Mouse (Mus musculus) liver, adult 2 months (tissue): ENCODE measurements around the gene Chchd2. TPM values are rescaled to one million over a fixed set of nuclear protein-coding genes. Genes with fewer than 3 reads are reported as not detected.

ENCODE experiments used
- DNase-seq: peaks from one replicate; pipeline ENCODE4 v3.0.0-alpha.2; 2011; ENCODE audit warnings: low read depth, low spot score; ENCODE audit errors: extremely low read depth
- H3K27ac ChIP-seq: fragments of 200-500 bp; replicated peaks from 2 replicates; pipeline ENCODE4 v1.5.1; 2012; ENCODE audit warnings: low read depth, mild to moderate bottlenecking, control low read depth, inconsistent platforms, low read length; ENCODE audit not compliant: insufficient read depth
- H3K27me3 ChIP-seq: fragments of 200-500 bp; 2 replicates; pipeline ENCODE4 v1.6.1; 2012; ENCODE audit warnings: mild to moderate bottlenecking, moderate library complexity, low read length, inconsistent platforms; ENCODE audit not compliant: control insufficient read depth, insufficient read depth
- H3K36me3 ChIP-seq: fragments of 200-500 bp; 2 replicates; pipeline ENCODE4 v1.6.1; 2012; ENCODE audit warnings: low read length, inconsistent platforms; ENCODE audit not compliant: control insufficient read depth, insufficient read depth
- H3K4me1 ChIP-seq: fragments of 200-500 bp; 2 replicates; pipeline ENCODE4 v1.6.1; 2011; ENCODE audit warnings: low read length; ENCODE audit not compliant: control insufficient read depth, insufficient read depth
- H3K4me3 ChIP-seq: fragments of 200-500 bp; 2 replicates; pipeline ENCODE4 v1.5.1; 2011; ENCODE audit warnings: low read depth, mild to moderate bottlenecking, control low read depth, low read length, moderate library complexity; ENCODE audit not compliant: insufficient read depth
- H3K79me2 ChIP-seq: fragments of 200-500 bp; 2 replicates; pipeline ENCODE4 v1.6.1; 2012; ENCODE audit warnings: inconsistent platforms, mild to moderate bottlenecking, low read length, moderate library complexity; ENCODE audit not compliant: control insufficient read depth, insufficient read depth
- H3K9ac ChIP-seq: fragments of 200-500 bp; 2 replicates; pipeline ENCODE4 v1.6.1; 2012; ENCODE audit warnings: low read depth, mild to moderate bottlenecking, control low read depth, inconsistent platforms, low read length
- CTCF ChIP-seq: fragments of 200-500 bp; IDR thresholded peaks from 2 replicates; pipeline ENCODE4 v1.5.1; 2011; ENCODE audit warnings: low read depth, low read length, control low read depth
- POLR2A ChIP-seq: fragments of 200-500 bp; IDR thresholded peaks from 2 replicates; pipeline ENCODE4 v1.6.1; 2011; ENCODE audit warnings: low read length, control low read depth; ENCODE audit not compliant: insufficient read depth; ENCODE audit errors: extremely low read depth
- WGBS: fragments of 180-500 bp; shearing (Covaris S2); methylation state at CpG from one replicate; pipeline ENCODE4 v1.1.7; 2018; 5-methylcytosine and 5-hydroxymethylcytosine counted together
- polyA plus RNA-seq: library from polyadenylated mRNA; depleted of rRNA; stranded (reverse); fragments of >200 nt; gene quantifications from 2 replicates; pipeline ENCODE4 v1.2.3, GENCODE M21; 2012
- total RNA-seq: library from RNA; depleted of rRNA; stranded (reverse); fragments of >200 nt; gene quantifications from 2 replicates; pipeline ENCODE4 v1.2.3, GENCODE M21; 2014

Chchd2 gene
- total and polyA plus RNA-seq, 2 experiments, result 1,062 to 1,612 TPM

DNA sequence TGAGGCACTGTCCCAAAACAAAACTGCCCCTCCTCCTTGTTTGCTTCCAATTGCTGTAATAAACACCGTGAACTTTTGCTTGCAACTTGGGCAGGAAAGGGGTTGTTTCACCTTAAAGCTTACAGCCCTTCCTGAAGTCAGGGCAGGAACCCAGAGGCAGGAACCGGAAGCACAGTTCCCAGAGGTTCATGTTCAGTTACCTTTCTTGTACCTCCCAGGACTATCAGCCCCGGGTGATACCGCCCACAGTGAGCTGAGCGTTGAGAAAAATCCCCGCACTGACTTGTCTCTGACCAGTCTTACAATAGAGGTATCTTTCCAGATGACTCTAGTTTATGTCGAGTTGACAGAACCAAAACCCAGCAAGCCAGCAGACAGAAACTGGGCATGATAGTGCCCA, 22.3 kb upstream of the Chchd2 start:
- Histone ChIP-seq H3K4me1 (no peaks in the 10 kb centered on the region), H3K4me3 (no peak overlapping the region), H3K9ac (no peak overlapping the region), H3K36me3 (no peaks in the 10 kb centered on the region), H3K79me2 (no peaks in the 10 kb centered on the region), H3K27me3 (no peaks in the 10 kb centered on the region), H3K27ac (no peak overlapping the region)
- TF ChIP-seq CTCF, result no peak
- no peak for TF ChIP-seq POLR2A
- 70% methylated on average over 7 of the region's 7 CpGs for WGBS
- peak; percentile 58 for DNase-seq

- Histone ChIP-seq H3K4me3 (no peak overlapping the region), H3K4me1 (no peaks in the 10 kb centered on the region), H3K36me3 (no peaks in the 10 kb centered on the region), H3K9ac (no peak overlapping the region), H3K27ac (no peak overlapping the region), H3K79me2 (no peaks in the 10 kb centered on the region), H3K27me3 (no peaks in the 10 kb centered on the region)
- DNase-seq, result no peak
- TF ChIP-seq CTCF, result no peak
- TF ChIP-seq POLR2A, result no peak
- 78% methylated on average over 9 of the region's 9 CpGs for WGBS
These were observed 21.9 kb upstream of the Chchd2 start for GRCm38 (mm10) chr5:129909147-129909546.

DNA sequence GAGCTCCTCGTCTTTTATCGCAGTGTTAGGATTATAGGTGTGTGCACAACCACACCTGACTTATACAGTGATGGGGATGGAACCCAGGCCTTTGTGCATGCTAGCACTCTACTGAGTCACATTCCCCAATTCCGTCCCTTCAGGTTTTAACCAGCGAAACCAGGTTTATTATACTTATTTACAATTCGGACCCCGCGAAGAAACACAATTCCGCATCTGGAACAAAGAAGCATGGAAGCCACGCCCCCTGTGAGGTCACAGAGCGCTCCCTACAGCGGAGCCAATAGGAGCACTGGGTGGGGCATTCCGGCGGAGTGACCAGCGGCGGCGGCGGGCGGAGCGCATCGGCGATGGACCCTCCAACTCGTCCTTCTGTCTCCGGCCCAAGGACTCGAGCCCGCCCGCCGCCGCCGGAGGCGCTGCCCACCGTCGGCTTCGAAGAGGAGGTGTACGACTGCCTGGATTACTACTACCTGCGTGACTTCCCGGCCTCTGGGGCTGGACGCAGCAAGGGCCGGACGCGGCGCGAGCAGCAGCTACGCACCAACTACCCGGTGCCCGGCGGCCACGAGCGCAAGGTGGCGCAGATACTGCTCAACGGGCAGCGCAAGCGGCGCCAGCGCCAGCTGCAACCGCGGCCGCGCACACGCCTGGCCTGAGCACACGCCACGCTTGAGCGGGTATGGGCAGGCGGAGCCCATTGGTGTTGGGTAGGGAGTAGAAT, 21.1 kb upstream of the Chchd2 start, which contains the start of gene Nupr1l:
Gene Nupr1l, plus strand, starts transcription at position 299 of the 724 bp plus-strand sequence.
- WGBS, result under 1% methylated on average over 63 of the region's 63 CpGs
- TF ChIP-seq POLR2A (peak; percentile 49; the same call in 1 of the 2 replicates), CTCF (peak; percentile 26)
- peak within 1 kb of the TSS; percentile 86 for H3K27ac ChIP-seq
- peak within 1 kb of the TSS; percentile 92 for H3K4me3 ChIP-seq
- H3K4me1 ChIP-seq, result no peaks in the 10 kb centered on the region
- peak; percentile 65 for DNase-seq
- H3K27me3 ChIP-seq, result no peaks in the 10 kb centered on the region
- peak within 1 kb of the TSS; percentile 90 for H3K9ac ChIP-seq
- H3K36me3 ChIP-seq, result no peaks in the 10 kb centered on the region
- H3K79me2 ChIP-seq, result no peaks in the 10 kb centered on the region

GRCm38 (mm10) chr5:129907775-129908174, 20.5 kb upstream of the Chchd2 start:
- WGBS, result 47% methylated on average over 4 of the region's 4 CpGs
- Histone ChIP-seq H3K79me2 (no peaks in the 10 kb centered on the region), H3K4me3 (no peak overlapping the region), H3K36me3 (no peaks in the 10 kb centered on the region), H3K4me1 (no peaks in the 10 kb centered on the region), H3K9ac (no peak overlapping the region), H3K27ac (no peak overlapping the region), H3K27me3 (no peaks in the 10 kb centered on the region)
- no peak for TF ChIP-seq CTCF
- TF ChIP-seq POLR2A, result no peak
- DNase-seq, result no peak

DNA sequence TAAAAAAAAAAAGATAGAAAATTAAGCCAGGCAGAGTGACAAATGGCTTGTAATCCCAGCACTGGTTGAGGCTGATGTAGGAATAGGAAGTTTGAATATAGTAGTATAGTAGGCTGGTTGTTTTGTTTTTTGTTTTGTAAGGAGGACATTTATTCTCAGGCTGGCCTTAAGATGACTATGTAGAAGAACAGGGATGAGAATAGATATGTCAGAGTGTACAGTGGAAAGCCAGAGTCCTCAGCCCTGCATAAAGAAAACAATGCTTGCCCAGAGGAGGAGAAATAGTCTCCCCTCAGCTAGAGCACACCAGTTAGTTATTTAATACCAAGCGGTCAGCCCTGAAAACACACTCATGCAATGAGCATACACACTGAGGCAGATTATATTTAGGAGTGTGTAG, 11.2 kb upstream of the Chchd2 start, which contains the start of gene Phkg1:
Gene Phkg1, minus strand, starts transcription at position 101 of the 400 bp plus-strand sequence.
- no peak within 1 kb of the TSS for H3K4me3 ChIP-seq
- no peak for TF ChIP-seq POLR2A
- no peak for TF ChIP-seq CTCF
- no peaks in the 10 kb centered on the region for H3K4me1 ChIP-seq
- no peak within 1 kb of the TSS for H3K9ac ChIP-seq
- H3K36me3 ChIP-seq, result peaks cover 5% of the 10 kb centered on the region; the same call in 1 of the 2 replicates
- H3K27ac ChIP-seq, result no peak within 1 kb of the TSS
- 100% methylated on average over 1 of the region's 1 CpGs for WGBS
- H3K79me2 ChIP-seq, result no peaks in the 10 kb centered on the region
- no peak for DNase-seq
- H3K27me3 ChIP-seq, result no peaks in the 10 kb centered on the region
